Mouse (Mus musculus) MEL (cell line): ENCODE results near the gene Syk.

ENCODE experiments used
- CHD1 ChIP-seq: IDR thresholded peaks from 2 replicates; pipeline ENCODE4 v1.6.1; 2012; ENCODE audit warnings: low read depth, mild to moderate bottlenecking, inconsistent platforms, low read length, improper control_type of control experiment
- CTCF ChIP-seq, 3 experiments: IDR thresholded peaks in 2 of 3; conservative IDR thresholded peaks in 1 of 3; 2 replicates each; pipeline ENCODE4 v1.5.1; 2011 to 2012; ENCODE audit warnings: low read length in 3 of 3, low read depth in 2 of 3, mild to moderate bottlenecking in 2 of 3, improper control_type of control experiment in 1 of 3, inconsistent platforms in 1 of 3, mixed read lengths in 1 of 3, moderate library complexity in 1 of 3; ENCODE audit not compliant: control insufficient read depth in 1 of 3, insufficient read depth in 1 of 3, poor library complexity in 1 of 3, severe bottlenecking in 1 of 3
- ELF1 ChIP-seq: IDR thresholded peaks from 2 replicates; pipeline ENCODE4 v1.6.1; 2014; ENCODE audit warnings: low read depth, mild to moderate bottlenecking, inconsistent platforms, low read length, improper control_type of control experiment, moderate library complexity
- MAFK ChIP-seq: IDR thresholded peaks from 2 replicates; pipeline ENCODE4 v1.6.1; 2011; ENCODE audit warnings: low read depth, mild to moderate bottlenecking, low read length, improper control_type of control experiment, borderline replicate concordance
- POLR2A ChIP-seq, 2 experiments: IDR thresholded peaks; 2 replicates each; pipeline ENCODE4 v1.6.1; 2011 to 2012; ENCODE audit warnings: low read length in 2 of 2, mild to moderate bottlenecking in 2 of 2, control low read depth in 1 of 2, improper control_type of control experiment in 1 of 2, low read depth in 1 of 2, moderate library complexity in 1 of 2; ENCODE audit not compliant: control insufficient read depth in 1 of 2, insufficient read depth in 1 of 2, poor library complexity in 1 of 2
- SIN3A ChIP-seq: IDR thresholded peaks from 2 replicates; pipeline ENCODE4 v1.6.1; 2012; ENCODE audit warnings: low read length, improper control_type of control experiment, inconsistent platforms
- TBP ChIP-seq: IDR thresholded peaks from 2 replicates; pipeline ENCODE4 v1.8.0; 2011; ENCODE audit warnings: low read depth, low read length, improper control_type of control experiment
- ZC3H11A ChIP-seq: IDR thresholded peaks from 2 replicates; pipeline ENCODE4 v1.6.1; 2012; ENCODE audit warnings: low read depth, mild to moderate bottlenecking, inconsistent platforms, low read length, improper control_type of control experiment

DNA sequence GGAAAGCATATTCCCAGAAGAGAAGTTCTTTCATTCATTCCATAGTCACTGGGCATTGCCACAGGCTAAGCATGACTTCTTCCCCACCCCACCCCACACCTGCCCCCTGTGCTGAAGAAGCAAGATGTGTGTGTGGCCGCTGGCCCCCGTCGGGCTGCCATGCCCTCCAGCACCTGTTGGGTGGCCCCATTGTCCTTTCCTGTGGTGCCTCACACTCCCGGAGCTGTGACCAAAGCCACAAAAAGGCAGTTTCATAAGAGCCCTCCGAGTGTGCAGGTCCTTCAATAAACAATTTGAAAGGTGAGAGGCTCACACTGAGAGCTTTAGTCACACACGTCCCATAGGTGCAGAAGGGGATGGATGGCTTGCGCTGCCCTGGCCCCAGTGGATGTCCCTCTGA lies 16.2 kb upstream of the Syk start:
- TF ChIP-seq MAFK (no peak), POLR2A (IDR thresholded peaks at IDR 0.05; ENCODE audit: control insufficient read depth in 1 of 2, insufficient read depth in 1 of 2, low read depth in 1 of 2, low read length in 2 of 2, poor library complexity in 1 of 2) (no peak), CTCF (IDR thresholded peaks at IDR 0.05 in 2 of 3, conservative IDR thresholded peaks at IDR 0.05 in 1 of 3; ENCODE audit: control insufficient read depth in 1 of 3, insufficient read depth in 1 of 3, low read depth in 2 of 3, low read length in 3 of 3, poor library complexity in 1 of 3, severe bottlenecking in 1 of 3) (no peak), TBP (no peak), SIN3A (no peak), CHD1 (no peak), ZC3H11A (no peak), ELF1 (no peak)
